Mouse (Mus musculus): ENCODE results near the gene Mybpc2. TPM values are rescaled to one million over a fixed set of nuclear protein-coding genes. Genes with fewer than 3 reads are reported as not detected.

Gene Mybpc2
- total RNA-seq, 1 experiment, result 0.80 TPM

GRCm38 (mm10) chr7:44563284-44563683 is 38.8 kb upstream of the Mybpc2 start:
- H3K9me3 ChIP-seq (ENCODE audit: control insufficient read depth, insufficient read depth, low read depth, low read length), result no peaks in the 10 kb centered on the region
- H3K9ac ChIP-seq (ENCODE audit: insufficient read depth, low read depth, low read length, poor library complexity, severe bottlenecking), result no peak overlapping the region
- peaks cover 0 to 14% of the 10 kb centered on the region in 2 experiments; a peak in 1 of 4 replicates for H3K4me1 ChIP-seq (ENCODE audit: control insufficient read depth in 2 of 2, insufficient read depth in 2 of 2, low read length in 2 of 2, poor library complexity in 1 of 2)
- no peak overlapping the region for H3K4me3 ChIP-seq (ENCODE audit: insufficient read depth in 1 of 2, low read depth in 1 of 2, low read length in 2 of 2, poor library complexity in 1 of 2, severe bottlenecking in 1 of 2)
- no peaks in the 10 kb centered on the region for H3K36me3 ChIP-seq (ENCODE audit: control insufficient read depth, insufficient read depth, low read length, poor library complexity, severe bottlenecking)
- H3K27ac ChIP-seq (ENCODE audit: insufficient read depth, low read depth, low read length, poor library complexity, severe bottlenecking), result no peak overlapping the region
- in situ Hi-C loops (cut with MboI; ENCODE audit: low sequenced_read_pairs in 2 of 2, unreplicated experiment in 2 of 2), result no loop called here
- no peak for TF ChIP-seq HCFC1 (IDR thresholded peaks at IDR 0.05; ENCODE audit: borderline replicate concordance, insufficient read depth, low read length)
- no peak for TF ChIP-seq CHD2 (IDR thresholded peaks at IDR 0.05; ENCODE audit: low read depth, low read length)
- no peak for TF ChIP-seq MAFK (IDR thresholded peaks at IDR 0.05; ENCODE audit: insufficient read depth, low read depth, low read length)
- TF ChIP-seq ZC3H11A (IDR thresholded peaks at IDR 0.05; ENCODE audit: borderline replicate concordance, low read depth, low read length), result no peak
- DNase-seq (ENCODE audit: low read depth, low spot score), result no peak

- Histone ChIP-seq H3K36me3 (ENCODE audit: control insufficient read depth, insufficient read depth, low read length, poor library complexity, severe bottlenecking) (no peaks in the 10 kb centered on the region), H3K27ac (ENCODE audit: insufficient read depth, low read depth, low read length, poor library complexity, severe bottlenecking) (no peak overlapping the region), H3K4me3 (ENCODE audit: insufficient read depth in 1 of 2, low read depth in 1 of 2, low read length in 2 of 2, poor library complexity in 1 of 2, severe bottlenecking in 1 of 2) (no peak overlapping the region), H3K9ac (ENCODE audit: insufficient read depth, low read depth, low read length, poor library complexity, severe bottlenecking) (0 out of 2 replicates have a peak overlapping the region, but pooled peaks have one; percentile 23), H3K4me1 (ENCODE audit: control insufficient read depth in 2 of 2, insufficient read depth in 2 of 2, low read length in 2 of 2, poor library complexity in 1 of 2) (peaks cover 0 to 17% of the 10 kb centered on the region in 2 experiments; a peak in 1 of 4 replicates), H3K9me3 (ENCODE audit: control insufficient read depth, insufficient read depth, low read depth, low read length) (no peaks in the 10 kb centered on the region)
- DNase-seq (ENCODE audit: low read depth, low spot score), result peak; percentile 86
- in situ Hi-C loops (cut with MboI; ENCODE audit: low sequenced_read_pairs in 2 of 2, unreplicated experiment in 2 of 2), result no loop called here
- 0 out of 2 replicates have a peak, but pooled peaks have one; percentile 32 for TF ChIP-seq ZNF384 (IDR thresholded peaks at IDR 0.05; ENCODE audit: low read depth, low read length)
- TF ChIP-seq CHD2 (IDR thresholded peaks at IDR 0.05; ENCODE audit: low read depth, low read length), result no peak
- no peak for TF ChIP-seq MAFK (IDR thresholded peaks at IDR 0.05; ENCODE audit: insufficient read depth, low read depth, low read length)
- TF ChIP-seq ZC3H11A (IDR thresholded peaks at IDR 0.05; ENCODE audit: borderline replicate concordance, low read depth, low read length), result peak; percentile 73; the same call in 1 of the 2 replicates
- TF ChIP-seq HCFC1 (IDR thresholded peaks at IDR 0.05; ENCODE audit: borderline replicate concordance, insufficient read depth, low read length), result no peak
Measured at GRCm38 (mm10) chr7:44560435-44561400, 36.3 kb upstream of the Mybpc2 start.

- Histone ChIP-seq H3K9me3 (ENCODE audit: control insufficient read depth, insufficient read depth, low read depth, low read length) (no peaks in the 10 kb centered on the region), H3K36me3 (ENCODE audit: control insufficient read depth, insufficient read depth, low read length, poor library complexity, severe bottlenecking) (no peaks in the 10 kb centered on the region), H3K4me1 (ENCODE audit: control insufficient read depth in 2 of 2, insufficient read depth in 2 of 2, low read length in 2 of 2, poor library complexity in 1 of 2) (peaks cover 0 to 16% of the 10 kb centered on the region in 2 experiments; a peak in 1 of 4 replicates), H3K27ac (ENCODE audit: insufficient read depth, low read depth, low read length, poor library complexity, severe bottlenecking) (no peak overlapping the region), H3K9ac (ENCODE audit: insufficient read depth, low read depth, low read length, poor library complexity, severe bottlenecking) (no peak overlapping the region), H3K4me3 (ENCODE audit: insufficient read depth in 1 of 2, low read depth in 1 of 2, low read length in 2 of 2, poor library complexity in 1 of 2, severe bottlenecking in 1 of 2) (no peak overlapping the region)
- DNase-seq (ENCODE audit: low read depth, low spot score), result no peak
- TF ChIP-seq HCFC1 (IDR thresholded peaks at IDR 0.05; ENCODE audit: borderline replicate concordance, insufficient read depth, low read length) (no peak), ZNF384 (IDR thresholded peaks at IDR 0.05; ENCODE audit: low read depth, low read length) (no peak), MAFK (IDR thresholded peaks at IDR 0.05; ENCODE audit: insufficient read depth, low read depth, low read length) (no peak), CHD2 (IDR thresholded peaks at IDR 0.05; ENCODE audit: low read depth, low read length) (no peak), ZC3H11A (IDR thresholded peaks at IDR 0.05; ENCODE audit: borderline replicate concordance, low read depth, low read length) (no peak)
- in situ Hi-C loops (cut with MboI; ENCODE audit: low sequenced_read_pairs in 2 of 2, unreplicated experiment in 2 of 2), result no loop called here
Measured at GRCm38 (mm10) chr7:44557629-44558028, 33.2 kb upstream of the Mybpc2 start.

- peak within 1 kb of the TSS; percentile 99 to 100 for H3K4me3 ChIP-seq (ENCODE audit: insufficient read depth in 1 of 2, low read depth in 1 of 2, low read length in 2 of 2, poor library complexity in 1 of 2, severe bottlenecking in 1 of 2)
- peak; percentile 74 for TF ChIP-seq HCFC1 (IDR thresholded peaks at IDR 0.05; ENCODE audit: borderline replicate concordance, insufficient read depth, low read length)
- TF ChIP-seq ZNF384 (IDR thresholded peaks at IDR 0.05; ENCODE audit: low read depth, low read length), result no peak
- no peak for TF ChIP-seq MAFK (IDR thresholded peaks at IDR 0.05; ENCODE audit: insufficient read depth, low read depth, low read length)
- no peak for TF ChIP-seq ZC3H11A (IDR thresholded peaks at IDR 0.05; ENCODE audit: borderline replicate concordance, low read depth, low read length)
- no peak for TF ChIP-seq CHD2 (IDR thresholded peaks at IDR 0.05; ENCODE audit: low read depth, low read length)
- in situ Hi-C loops (cut with MboI; ENCODE audit: low sequenced_read_pairs in 2 of 2, unreplicated experiment in 2 of 2), result no loop called here
- peak; percentile 85 for DNase-seq (ENCODE audit: low read depth, low spot score)
- peaks cover 0 to 15% of the 10 kb centered on the region in 2 experiments; a peak in 1 of 4 replicates for H3K4me1 ChIP-seq (ENCODE audit: control insufficient read depth in 2 of 2, insufficient read depth in 2 of 2, low read length in 2 of 2, poor library complexity in 1 of 2)
- H3K9me3 ChIP-seq (ENCODE audit: control insufficient read depth, insufficient read depth, low read depth, low read length), result no peaks in the 10 kb centered on the region
- peak within 1 kb of the TSS; percentile 99 for H3K9ac ChIP-seq (ENCODE audit: insufficient read depth, low read depth, low read length, poor library complexity, severe bottlenecking)
- H3K36me3 ChIP-seq (ENCODE audit: control insufficient read depth, insufficient read depth, low read length, poor library complexity, severe bottlenecking), result peaks cover 24% of the 10 kb centered on the region; the same call in 1 of the 2 replicates
- H3K27ac ChIP-seq (ENCODE audit: insufficient read depth, low read depth, low read length, poor library complexity, severe bottlenecking), result peak within 1 kb of the TSS; percentile 100
Measured at GRCm38 (mm10) chr7:44553826-44554225, 29.4 kb upstream of the Mybpc2 start, which contains the start of gene Nr1h2. TSS of gene Nr1h2 (minus strand) at chr7:44553951.

Data from ES-E14 (cell line).